Mouse (Mus musculus) gastrocnemius, adult 18-20 months (tissue): ENCODE data around the gene Ncf4. TPM values are rescaled to one million over a fixed set of nuclear protein-coding genes. Genes with fewer than 3 reads are reported as not detected.

Experiments
- DNase-seq: peaks from one replicate; pipeline ENCODE4 v3.0.0; 2021; ENCODE audit warnings: low spot score
- long read RNA-seq, 2 experiments: library from polyadenylated mRNA; stranded (forward); transcript quantifications; one replicate each; pipeline ENCODE4 v2.0.0; 2021
- total RNA-seq, 2 experiments: library from RNA; stranded (reverse); gene quantifications; 2 replicates each; pipeline ENCODE4 v1.2.3; 2021

Ncf4 gene
- total RNA-seq, result under 1 TPM; 0.50 to 1.00 TPM
- long read RNA-seq, experiment 1, result 0 reads
- long read RNA-seq, experiment 2, result 0 reads

DNA sequence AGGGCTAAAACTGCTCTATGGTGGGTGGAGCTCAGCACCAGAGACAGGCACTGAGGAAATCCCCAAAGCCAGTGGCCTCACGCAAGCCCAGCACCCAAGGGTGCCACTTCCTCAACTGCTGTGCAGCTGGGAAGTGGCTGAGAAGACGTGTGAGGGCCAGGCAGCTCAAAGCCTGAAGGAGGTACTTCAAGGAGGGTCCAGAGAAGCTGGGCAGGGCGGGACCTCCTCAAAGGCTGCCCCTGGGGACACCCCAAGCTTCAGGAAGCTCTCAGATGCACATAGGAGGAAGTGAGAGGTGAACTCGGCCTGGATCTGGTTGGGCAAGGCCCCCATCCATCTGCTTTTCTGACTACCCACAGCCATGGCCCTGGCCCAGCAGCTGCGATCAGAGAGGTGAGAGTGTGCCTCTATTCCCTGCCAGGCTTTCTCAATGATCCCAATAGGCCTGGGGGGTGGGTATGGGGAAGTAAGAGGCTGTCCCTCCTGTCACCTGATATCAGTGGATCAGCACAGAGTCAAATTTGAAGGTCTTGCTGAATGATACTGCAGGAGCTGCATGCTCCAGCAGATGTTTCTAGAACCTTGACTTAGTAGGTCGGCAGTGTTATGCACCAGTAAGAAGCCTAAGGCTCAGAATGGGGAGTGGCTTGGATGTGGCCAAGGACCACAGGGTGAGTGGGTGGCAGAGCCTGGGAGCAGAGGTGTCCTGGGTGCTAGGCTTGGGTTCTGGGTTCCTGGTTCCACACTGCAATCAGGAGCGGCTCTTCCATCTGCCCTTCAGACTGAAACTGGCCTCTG is at the start of gene Ncf4:
Gene Ncf4, plus strand, starts transcription at position 107 of the 798 bp plus-strand sequence.
- no peak for DNase-seq

DNA sequence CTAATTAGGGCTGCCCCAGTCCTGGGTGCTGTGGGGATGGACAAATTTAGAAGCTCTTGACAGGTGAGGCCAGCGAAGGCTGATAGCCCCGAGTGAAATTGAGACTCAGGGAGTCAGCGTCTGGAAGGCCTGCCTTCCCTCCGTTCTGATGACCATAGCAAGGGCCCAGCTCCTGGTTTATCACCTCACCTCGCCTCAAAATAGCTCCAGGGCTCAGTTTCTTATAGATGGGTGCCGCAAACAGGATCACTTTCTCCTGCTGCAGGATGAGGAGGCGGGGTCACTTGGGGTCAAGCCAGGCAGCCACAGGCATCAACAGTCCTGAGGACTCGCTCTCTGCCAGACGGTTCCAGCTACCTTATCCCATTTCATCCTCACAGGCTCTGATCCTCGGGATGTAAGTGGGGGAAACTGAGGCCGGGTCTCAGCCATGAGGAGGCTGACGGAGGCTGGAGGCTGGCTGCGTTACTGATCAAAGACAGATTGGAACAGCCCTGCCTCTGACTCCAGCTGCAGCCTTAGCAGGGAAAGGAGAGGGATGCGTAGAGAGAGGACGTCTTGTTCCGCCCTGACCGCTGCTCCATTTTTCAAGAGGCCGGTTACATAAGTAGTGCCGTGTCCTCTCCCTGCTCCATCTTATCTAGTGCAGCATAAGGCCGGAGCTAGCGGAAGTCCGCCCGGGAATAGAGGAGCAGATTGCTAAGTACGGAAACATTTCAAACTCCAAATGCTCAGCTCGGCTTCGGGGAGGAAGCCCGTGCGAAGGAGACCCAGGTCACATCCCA is 49.3 kb upstream of the Ncf4 start:
- peak; percentile 78 for DNase-seq

DNA sequence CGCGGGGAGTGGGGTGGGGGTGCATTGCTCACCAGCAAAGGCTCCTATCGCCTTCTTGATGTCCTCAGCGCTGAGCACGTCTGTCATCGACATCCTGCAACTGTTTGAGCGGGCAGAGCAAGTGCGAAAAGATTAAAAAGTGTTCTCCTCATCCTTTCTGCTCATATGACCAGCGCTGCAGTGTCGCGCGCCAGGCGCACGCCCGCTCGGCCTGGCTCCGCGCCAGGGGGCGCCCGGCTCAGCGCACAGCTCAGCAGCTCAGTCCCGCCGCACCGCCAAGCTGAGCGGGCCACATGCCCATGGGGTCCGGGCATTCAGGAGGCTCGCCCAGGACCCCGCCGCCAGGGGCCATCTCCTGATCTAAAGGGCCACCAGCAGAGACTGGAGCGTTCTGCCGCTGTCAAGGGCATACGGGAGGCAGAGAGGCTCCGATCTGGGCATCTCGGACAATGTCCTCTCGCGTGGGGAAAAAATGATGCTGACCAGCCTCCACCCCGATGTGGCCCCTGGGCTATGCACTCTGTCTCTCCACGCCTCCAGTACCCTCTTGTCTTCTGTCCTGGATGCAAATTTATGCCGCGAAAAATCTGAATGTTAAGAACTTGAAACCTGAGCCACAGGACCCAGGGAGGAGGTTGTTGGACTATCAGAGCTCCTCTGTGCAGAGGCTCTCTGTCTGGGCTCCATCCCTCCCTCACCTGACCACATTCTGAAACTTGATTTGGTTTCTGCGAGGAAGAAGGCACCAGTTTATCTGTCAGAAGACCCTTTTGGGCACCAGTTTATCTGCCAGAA is 40.4 kb upstream of the Ncf4 start:
- no peak for DNase-seq

DNA sequence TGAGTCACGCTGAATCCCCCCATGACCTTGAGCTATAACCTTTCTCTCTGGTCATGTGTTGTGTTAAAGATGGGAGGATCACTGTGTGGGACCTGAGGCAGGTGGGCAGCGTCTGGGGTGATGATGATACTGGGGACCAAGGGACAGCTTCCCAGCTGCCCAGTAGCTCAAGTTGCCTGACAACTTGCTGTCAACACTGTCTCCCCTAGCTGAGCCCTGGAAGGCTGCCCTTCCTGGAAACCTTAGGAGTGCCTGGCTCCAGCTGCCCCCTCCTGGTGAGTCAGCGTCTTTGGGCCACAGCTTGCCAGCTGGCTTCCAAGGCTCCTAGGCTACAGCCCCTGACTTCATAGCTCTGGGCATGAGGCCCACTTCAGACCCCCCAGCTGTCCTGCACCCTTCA is 39.4 kb upstream of the Ncf4 start:
- peak; percentile 90 for DNase-seq

DNA sequence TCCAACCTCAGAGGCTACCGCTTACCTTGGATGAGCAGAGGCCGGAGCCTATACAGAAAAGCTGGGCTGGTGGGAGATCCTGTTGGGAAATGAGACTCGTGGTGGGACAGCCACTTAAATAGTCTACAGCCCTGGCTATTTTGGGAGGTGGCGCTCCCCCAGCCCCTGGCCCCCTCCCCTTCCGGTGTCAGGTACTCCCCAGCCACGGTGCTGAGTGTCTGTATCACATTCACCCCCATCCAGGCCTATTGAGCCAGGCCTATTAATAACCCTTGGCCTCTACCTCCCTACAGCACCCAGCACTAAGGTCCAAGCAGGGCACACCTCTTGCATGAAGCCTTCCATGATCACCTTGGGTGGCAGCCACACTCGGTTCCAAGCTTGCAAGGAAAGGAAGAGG is 38.3 kb upstream of the Ncf4 start, which contains the start of gene Pvalb:
Gene Pvalb, minus strand, starts transcription at position 89 of the 400 bp plus-strand sequence.
- peak; percentile 75 for DNase-seq

DNA sequence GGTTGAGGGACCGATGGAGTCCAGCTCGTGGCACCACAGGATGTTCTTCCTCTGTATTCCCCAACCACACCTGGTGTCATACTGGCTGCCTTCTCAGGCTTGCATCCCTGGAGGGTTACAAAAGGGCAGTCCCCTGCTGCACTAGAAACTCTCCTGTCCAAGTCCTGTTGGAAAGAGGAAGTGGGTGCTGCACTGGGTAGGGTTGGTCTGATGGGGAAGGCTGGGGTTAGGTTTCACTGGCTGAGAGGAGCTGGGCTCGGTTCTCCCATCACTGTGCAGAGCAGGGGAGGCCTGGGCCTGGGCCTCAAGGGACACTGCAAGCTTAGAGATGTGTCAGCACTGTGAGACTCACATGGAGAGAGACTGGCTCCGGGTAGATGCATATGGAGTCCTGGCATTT is 34.4 kb upstream of the Ncf4 start:
- DNase-seq, result no peak

DNA sequence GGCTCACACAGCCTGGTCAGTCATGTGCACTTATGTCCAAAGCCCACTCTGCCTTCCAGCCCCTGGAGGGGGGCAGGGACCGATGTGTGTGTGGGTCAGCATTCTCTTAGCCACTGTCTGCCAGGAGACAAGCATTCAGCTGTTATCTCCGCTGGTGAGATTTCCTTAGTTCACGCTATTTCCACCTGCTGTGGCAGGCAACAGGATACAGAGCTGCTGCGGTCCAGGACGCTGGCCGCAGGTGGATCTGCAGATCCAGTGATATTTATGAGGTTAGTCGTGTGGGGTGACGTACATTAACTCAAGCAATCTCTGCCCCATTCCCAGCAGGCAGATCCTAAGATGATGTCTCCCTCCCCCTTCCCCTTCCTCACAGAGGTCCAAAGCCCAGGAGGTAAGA is 33.2 kb upstream of the Ncf4 start:
- DNase-seq, result peak; percentile 47

DNA sequence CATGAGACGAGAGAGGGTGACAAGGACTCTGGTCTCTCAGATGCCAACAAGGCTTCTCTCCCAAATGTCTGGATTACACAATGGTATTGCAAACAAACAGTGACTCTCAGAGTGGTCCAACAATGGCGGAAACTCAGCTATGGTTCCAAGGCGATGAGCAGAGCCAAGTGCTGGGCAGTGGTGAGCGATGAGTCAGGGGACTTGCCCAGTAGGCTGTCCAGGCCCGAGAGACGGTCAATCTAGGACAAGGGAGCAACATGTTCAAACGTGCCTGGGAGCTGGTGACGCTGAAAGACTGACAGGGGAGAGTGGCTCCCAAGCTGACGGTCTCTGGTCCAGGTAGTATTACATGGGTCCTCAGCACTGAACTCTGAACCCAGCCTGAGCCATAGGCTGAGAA is 29.3 kb upstream of the Ncf4 start:
- no peak for DNase-seq

DNA sequence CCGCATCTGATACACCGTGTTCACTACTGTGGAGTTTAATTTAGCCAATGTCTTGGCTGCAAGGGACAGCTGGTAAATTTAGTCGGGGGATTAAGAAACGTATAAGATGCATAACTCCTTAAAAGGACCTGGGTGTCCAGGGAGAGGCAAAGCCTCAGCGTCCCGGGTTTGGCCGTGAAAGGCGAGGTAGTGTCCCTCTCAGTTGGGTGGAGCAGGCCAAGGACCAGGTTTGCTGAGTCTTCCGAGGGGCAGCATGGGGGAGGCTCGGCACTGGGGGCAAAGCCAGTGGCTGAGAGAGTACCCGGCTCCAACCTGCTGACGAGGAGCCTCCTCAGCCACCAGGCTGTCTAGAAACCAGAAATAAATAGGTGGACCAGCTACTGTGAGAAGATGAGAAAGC is 16.8 kb upstream of the Ncf4 start:
- DNase-seq, result peak; percentile 64

DNA sequence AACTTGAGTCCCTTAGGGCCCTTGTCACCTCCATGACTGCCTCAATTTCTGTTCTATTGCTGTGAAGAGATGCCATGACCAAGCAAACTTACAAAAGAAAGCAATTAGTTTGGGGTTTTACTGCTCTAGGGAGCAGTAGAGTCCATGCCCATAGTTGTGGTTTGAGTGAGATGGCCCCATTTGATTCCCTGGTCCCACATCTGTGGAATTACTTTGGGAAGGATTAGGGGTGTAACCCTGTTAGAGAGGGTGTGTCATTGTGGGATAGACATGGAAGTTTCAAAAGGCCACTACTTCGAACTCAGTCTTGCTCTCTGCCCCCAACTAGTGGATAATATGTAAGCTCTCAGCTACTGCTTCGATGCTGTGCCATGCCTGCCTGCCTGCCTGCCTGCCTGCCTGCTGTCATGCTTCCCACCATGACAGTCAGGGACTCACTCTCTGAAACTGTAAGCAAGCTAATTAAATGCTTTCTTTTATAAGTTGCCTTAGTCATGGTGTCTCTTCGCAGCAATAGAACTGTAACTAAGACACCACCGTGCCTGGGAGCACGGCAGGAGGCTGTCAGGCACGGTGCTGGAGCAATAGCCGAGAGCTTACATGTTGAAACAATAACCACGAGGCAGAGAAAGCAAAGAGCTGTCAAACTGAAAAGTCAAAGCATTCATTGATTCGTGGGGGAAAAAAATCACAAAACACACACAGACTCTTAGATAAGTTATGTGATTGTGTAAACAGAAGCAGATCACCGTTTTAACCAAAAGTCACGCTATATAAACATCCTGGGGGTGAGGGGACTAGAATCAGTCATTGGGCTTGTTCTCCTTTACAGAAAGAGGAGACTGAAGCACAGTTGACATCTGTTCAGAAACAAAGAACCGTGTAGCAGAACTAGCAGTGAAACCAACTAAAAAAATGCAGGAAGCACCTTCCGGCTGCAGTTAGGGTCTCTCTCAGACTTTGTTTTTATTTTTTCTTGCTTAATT is 13.0 kb upstream of the Ncf4 start:
- no peak for DNase-seq

DNA sequence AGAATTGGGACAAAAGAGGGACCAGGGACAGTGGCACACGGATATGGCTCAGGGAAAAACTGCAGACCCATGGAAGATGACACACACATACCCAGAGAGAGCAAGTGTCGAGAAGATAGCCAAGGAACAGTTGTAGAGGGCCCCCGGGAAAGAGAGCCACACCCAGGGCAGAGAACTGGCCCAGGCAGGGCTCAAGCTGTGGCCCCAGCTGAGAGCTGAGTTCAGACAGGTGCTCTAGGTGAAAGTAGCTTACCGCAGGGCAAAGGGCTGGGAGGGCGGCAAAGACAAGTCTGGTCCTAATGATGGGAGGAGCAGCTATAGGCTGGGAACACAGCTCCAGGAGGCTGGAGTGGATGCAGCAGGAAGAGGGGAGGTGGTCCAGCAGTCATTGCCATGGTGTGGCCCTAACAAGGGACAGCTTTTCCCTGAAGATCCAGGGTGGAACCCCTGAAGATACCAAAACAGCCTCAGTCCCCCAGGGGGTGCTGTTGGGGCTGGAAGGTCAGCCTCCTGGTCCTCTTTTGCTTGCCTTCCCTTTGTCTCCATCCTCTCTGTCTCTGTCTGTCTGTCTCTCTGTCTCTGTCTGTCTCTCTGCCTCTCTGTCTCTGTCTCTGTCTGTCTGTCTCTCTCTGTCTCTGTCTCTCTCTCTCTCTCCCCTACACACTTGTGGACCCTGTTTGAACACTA is 9.6 kb upstream of the Ncf4 start:
- no peak for DNase-seq

DNA sequence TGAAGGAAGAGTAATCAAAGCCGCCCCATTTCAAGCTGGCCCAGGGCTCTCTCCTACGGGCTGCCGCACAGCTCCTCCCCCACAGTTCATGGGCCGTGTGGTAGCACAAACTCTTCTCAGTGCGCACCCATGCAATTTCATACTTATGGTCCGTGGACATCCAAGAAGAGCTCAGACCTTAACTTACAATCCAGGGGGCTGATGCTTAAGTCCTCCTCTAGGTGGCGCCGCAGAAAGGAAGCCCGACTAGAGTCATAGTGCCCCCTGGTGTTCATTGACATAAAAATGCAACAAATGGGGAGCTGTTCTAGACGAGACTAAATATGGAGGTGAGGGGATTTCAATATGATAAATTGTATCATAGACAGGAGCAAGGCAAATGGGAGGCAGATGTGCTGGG is 5.1 kb upstream of the Ncf4 start:
- DNase-seq, result peak; percentile 81

DNA sequence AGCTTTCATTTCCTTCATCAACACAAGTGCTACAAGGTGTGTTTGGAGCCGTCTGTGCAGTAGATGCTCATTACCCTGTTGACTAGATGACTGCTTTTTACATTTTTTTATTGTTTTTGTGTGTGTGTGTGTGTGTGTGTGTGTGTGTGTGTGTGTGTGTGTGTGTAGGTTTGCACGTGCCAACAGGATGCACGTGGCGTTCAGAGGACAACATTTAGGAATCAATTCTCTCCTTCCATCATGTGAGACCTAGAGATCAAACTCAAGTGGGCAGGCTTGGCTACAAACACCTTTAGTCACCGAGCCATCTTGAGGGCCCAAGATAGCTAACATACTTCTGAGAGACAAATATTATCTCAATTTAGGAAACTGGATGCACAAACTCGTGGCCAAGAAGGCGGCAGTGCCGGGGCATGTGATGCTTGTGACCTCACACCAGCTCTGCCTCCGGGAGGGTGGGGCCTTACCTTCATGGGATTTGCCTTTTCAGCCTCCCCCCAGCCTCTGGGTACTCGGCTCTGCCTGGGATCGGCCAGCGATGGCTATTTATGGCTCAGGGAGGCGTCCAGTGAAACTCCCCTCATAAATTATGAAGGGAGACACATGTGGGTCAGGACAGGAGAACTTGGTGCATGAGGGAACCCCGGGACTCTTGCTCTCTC is 4.5 kb upstream of the Ncf4 start:
- peak; percentile 74 for DNase-seq

DNA sequence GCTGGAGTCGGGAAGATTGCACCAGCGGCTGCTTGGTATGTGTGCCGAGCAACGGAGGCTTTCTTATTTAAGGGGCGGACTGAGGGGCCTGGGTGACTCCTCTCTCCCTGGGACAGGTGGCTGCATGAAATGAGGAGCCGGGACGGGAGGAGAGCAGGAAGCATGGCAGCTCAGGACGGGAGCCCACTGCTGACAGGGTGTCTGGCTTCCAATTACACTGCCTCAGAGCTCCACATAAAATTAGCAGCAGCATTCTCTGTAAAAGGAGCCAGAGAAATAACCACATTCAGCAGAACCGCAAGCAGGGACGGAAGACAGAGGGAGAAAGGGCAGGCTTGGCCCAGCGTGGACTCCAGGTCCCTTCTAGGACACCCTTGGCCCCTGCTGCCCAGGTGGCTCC is 3.3 kb upstream of the Ncf4 start:
- DNase-seq, result peak; percentile 75

DNA sequence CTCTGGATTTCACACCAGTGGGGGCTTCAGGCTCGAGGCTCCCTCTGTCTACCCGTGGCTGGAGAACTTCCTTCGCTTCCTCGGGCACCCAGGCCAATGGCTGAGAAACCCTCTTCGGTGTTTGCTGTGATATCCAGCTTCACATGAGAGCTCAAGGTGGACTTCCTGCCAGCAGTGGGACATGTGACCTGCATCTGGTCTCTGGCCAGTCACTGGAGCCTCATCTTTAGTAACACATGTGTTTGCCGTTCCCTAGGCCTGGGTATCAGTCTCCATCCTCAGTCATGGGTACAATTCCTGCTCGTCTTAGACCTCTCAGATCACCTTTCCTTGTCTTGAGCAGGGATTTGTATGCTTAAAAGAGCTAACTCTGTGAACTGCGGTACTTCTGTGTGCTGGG is 1.5 kb upstream of the Ncf4 start:
- peak; percentile 81 for DNase-seq

DNA sequence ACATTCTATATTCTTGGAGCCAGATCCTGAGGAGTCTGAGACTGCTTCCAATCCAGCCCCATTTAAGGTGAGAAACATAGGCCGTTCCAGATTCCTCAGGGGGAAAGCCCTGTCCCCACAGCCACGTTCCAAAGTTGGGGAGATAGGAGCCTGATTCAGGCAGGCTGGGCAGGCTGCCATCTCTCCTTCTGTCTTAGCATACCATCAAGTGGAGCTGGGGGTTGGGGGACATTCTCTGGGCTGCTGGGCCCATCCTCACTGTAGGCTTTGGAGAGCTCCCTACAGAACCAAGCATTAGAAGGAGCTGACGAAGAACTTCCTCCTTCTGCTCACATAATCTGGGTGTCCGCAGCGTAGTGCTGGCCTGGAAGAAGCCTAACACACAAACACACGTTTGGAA is 827 bp upstream of the Ncf4 start:
- no peak for DNase-seq

DNA sequence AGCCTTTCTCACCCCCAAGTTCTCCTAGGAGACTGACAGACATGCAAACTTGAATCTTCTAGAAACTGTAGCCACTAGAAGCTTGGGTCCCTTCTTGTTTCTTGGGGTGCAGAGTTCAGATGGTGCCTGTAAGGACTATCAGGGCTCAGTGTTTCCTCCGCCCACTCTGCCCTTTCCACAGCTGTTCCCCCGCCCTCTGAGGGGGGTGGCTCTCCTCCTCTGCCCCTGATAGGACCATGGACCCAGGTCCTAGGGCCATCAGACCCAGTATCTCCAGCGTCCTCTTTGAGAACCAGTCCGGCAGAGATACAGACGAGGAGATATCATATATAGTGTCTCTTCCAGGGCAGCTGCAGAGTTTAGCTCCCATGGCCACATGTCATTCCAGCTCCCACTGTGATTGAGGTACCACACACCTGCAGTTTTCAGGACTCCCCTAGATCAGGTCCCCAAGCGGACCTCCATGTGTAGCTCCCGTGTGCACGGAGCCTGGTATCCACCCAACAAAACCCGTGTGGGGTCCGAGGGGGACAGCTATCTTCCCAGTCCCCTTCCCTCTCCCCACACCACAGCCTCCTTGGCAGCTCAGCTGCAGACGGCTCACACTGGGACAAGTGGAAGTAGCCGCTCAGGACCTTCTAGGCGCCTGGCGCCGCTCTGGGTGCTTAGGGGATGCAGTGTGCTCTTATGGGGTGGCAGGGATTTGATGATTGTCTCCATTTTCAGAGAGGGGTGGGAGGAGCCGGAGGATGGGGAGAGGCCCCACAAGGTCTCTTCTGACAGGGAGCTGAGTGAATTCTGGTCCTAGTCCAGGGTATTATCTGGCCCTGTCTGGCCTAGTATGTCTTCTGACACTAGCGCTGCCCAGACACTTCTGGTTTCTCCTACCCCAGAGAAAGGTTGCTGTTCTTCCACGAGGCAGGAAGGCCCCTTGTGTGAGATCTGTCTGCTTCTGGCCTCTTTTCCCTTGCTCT is 1.8 kb downstream of the Ncf4 start:
- DNase-seq, result no peak

DNA sequence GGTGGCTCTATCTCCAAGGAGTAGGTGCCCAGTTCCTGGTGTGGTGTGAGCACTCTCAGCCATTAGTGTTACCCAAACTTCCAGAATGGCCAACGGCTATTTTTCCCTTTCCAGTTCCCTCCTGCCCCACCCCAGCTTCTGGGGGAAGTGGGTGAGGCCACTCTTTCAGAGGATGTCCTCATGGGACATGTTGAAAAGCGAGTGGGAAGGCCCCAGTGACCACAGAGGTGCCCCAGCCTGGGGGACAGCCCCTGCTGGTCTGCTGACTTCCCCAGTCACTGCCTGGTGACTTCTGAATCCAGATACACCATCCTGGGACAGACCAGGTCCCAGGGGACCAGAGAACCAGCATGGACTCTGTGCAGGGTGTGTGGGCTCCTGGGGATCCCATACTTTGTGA is 3.1 kb downstream of the Ncf4 start:
- no peak for DNase-seq
